Mouse (Mus musculus): Measurements from ENCODE around the gene Olfr65. TPM values are rescaled to one million over a fixed set of nuclear protein-coding genes. Genes with fewer than 3 reads are reported as not detected.

Gene Olfr65
- polyA plus RNA-seq, 1 experiment from 2014 or later = not detected

GRCm38 (mm10) chr7:103915338-103915737, 12.1 kb downstream of the Olfr65 start:
- no peak for ATAC-seq
- H3K4me1 ChIP-seq (replicated peaks; ENCODE audit: control insufficient read depth, insufficient read depth, low read length) = no peaks in the 10 kb centered on the region
- no peak overlapping the region for H3K4me2 ChIP-seq (replicated peaks; ENCODE audit: low read depth)
- H3K4me3 ChIP-seq (ENCODE audit: low read depth, low read length) = no peak overlapping the region
- no peak for TF ChIP-seq CTCF (IDR thresholded peaks at IDR 0.05; ENCODE audit: low read depth)
- H3K9me3 ChIP-seq (ENCODE audit: control insufficient read depth) = no peaks in the 10 kb centered on the region
- H3K27me3 ChIP-seq (replicated peaks; ENCODE audit: control insufficient read depth, insufficient read depth, low read length) = no peaks in the 10 kb centered on the region
- H3K36me3 ChIP-seq (ENCODE audit: control insufficient read depth, insufficient read depth) = no peaks in the 10 kb centered on the region
- no peak overlapping the region for H3K27ac ChIP-seq (ENCODE audit: low read depth, low read length)
- H3K9ac ChIP-seq (ENCODE audit: low read depth, low read length) = no peak overlapping the region

GRCm38 (mm10) chr7:103928525-103928924, 25.2 kb downstream of the Olfr65 start, which contains the start of gene Olfr631:
TSS of gene Olfr631 (plus strand) at chr7:103928825.
- Histone ChIP-seq H3K9me3 (ENCODE audit: control insufficient read depth) (no peaks in the 10 kb centered on the region), H3K9ac (ENCODE audit: low read depth, low read length) (no peak within 1 kb of the TSS), H3K4me2 (replicated peaks; ENCODE audit: low read depth) (no peak within 1 kb of the TSS), H3K4me1 (replicated peaks; ENCODE audit: control insufficient read depth, insufficient read depth, low read length) (no peaks in the 10 kb centered on the region), H3K27ac (ENCODE audit: low read depth, low read length) (no peak within 1 kb of the TSS), H3K36me3 (ENCODE audit: control insufficient read depth, insufficient read depth) (no peaks in the 10 kb centered on the region), H3K27me3 (replicated peaks; ENCODE audit: control insufficient read depth, insufficient read depth, low read length) (no peaks in the 10 kb centered on the region), H3K4me3 (ENCODE audit: low read depth, low read length) (no peak within 1 kb of the TSS)
- no peak for TF ChIP-seq CTCF (IDR thresholded peaks at IDR 0.05; ENCODE audit: low read depth)
- ATAC-seq = no peak

- no peaks in the 10 kb centered on the region for H3K36me3 ChIP-seq (ENCODE audit: control insufficient read depth, insufficient read depth)
- no peak within 1 kb of the TSS for H3K4me2 ChIP-seq (replicated peaks; ENCODE audit: low read depth)
- H3K9me3 ChIP-seq (ENCODE audit: control insufficient read depth) = no peaks in the 10 kb centered on the region
- ATAC-seq = no peak
- no peaks in the 10 kb centered on the region for H3K4me1 ChIP-seq (replicated peaks; ENCODE audit: control insufficient read depth, insufficient read depth, low read length)
- 69% methylated on average over 2 of the region's 2 CpGs for WGBS
- no peak for TF ChIP-seq CTCF (IDR thresholded peaks at IDR 0.05; ENCODE audit: low read depth)
- H3K27ac ChIP-seq (ENCODE audit: low read depth, low read length) = no peak within 1 kb of the TSS
- H3K4me3 ChIP-seq (ENCODE audit: low read depth, low read length) = no peak within 1 kb of the TSS
- no peaks in the 10 kb centered on the region for H3K27me3 ChIP-seq (replicated peaks; ENCODE audit: control insufficient read depth, insufficient read depth, low read length)
- H3K9ac ChIP-seq (ENCODE audit: low read depth, low read length) = no peak within 1 kb of the TSS
Observed at GRCm38 (mm10) chr7:103934264-103934663, 31.0 kb downstream of the Olfr65 start, which contains the start of gene Olfr632. TSS of gene Olfr632 (plus strand) at chr7:103934347.

GRCm38 (mm10) chr7:103942730-103943129, 39.4 kb downstream of the Olfr65 start:
- no peak overlapping the region for H3K4me2 ChIP-seq (replicated peaks; ENCODE audit: low read depth)
- ATAC-seq = no peak
- H3K27me3 ChIP-seq (replicated peaks; ENCODE audit: control insufficient read depth, insufficient read depth, low read length) = no peaks in the 10 kb centered on the region
- no peak overlapping the region for H3K27ac ChIP-seq (ENCODE audit: low read depth, low read length)
- no peaks in the 10 kb centered on the region for H3K4me1 ChIP-seq (replicated peaks; ENCODE audit: control insufficient read depth, insufficient read depth, low read length)
- 25% methylated on average over 2 of the region's 2 CpGs for WGBS
- TF ChIP-seq CTCF (IDR thresholded peaks at IDR 0.05; ENCODE audit: low read depth) = peak; percentile 92
- H3K36me3 ChIP-seq (ENCODE audit: control insufficient read depth, insufficient read depth) = no peaks in the 10 kb centered on the region
- H3K9me3 ChIP-seq (ENCODE audit: control insufficient read depth) = no peaks in the 10 kb centered on the region
- no peak overlapping the region for H3K9ac ChIP-seq (ENCODE audit: low read depth, low read length)
- no peak overlapping the region for H3K4me3 ChIP-seq (ENCODE audit: low read depth, low read length)

- no peaks in the 10 kb centered on the region for H3K4me1 ChIP-seq (replicated peaks; ENCODE audit: control insufficient read depth, insufficient read depth, low read length)
- H3K36me3 ChIP-seq (ENCODE audit: control insufficient read depth, insufficient read depth) = no peaks in the 10 kb centered on the region
- no peak within 1 kb of the TSS for H3K4me3 ChIP-seq (ENCODE audit: low read depth, low read length)
- no peaks in the 10 kb centered on the region for H3K9me3 ChIP-seq (ENCODE audit: control insufficient read depth)
- no peak within 1 kb of the TSS for H3K9ac ChIP-seq (ENCODE audit: low read depth, low read length)
- no peak within 1 kb of the TSS for H3K4me2 ChIP-seq (replicated peaks; ENCODE audit: low read depth)
- H3K27me3 ChIP-seq (replicated peaks; ENCODE audit: control insufficient read depth, insufficient read depth, low read length) = no peaks in the 10 kb centered on the region
- no peak for TF ChIP-seq CTCF (IDR thresholded peaks at IDR 0.05; ENCODE audit: low read depth)
- ATAC-seq = no peak
- H3K27ac ChIP-seq (ENCODE audit: low read depth, low read length) = no peak within 1 kb of the TSS
Observed at GRCm38 (mm10) chr7:103944137-103944536, 40.9 kb downstream of the Olfr65 start, which contains the start of gene Olfr633. TSS of gene Olfr633 (plus strand) at chr7:103944437.

Other genes with a start within 250 kb of the Olfr65 start
- not detected in 2 replicates for gene Olfr623, start 239.8 kb upstream of the Olfr65 start, polyA plus RNA-seq (2015; fragmentation: Nextera tagmentation; extraction: Ambion mirVana)
- gene Olfr624, start 232.3 kb upstream of the Olfr65 start, polyA plus RNA-seq (2015; fragmentation: Nextera tagmentation; extraction: Ambion mirVana) = 0.09 TPM in 2 replicates
- gene Olfr625-ps1, start 220.8 kb upstream of the Olfr65 start, polyA plus RNA-seq (2015; fragmentation: Nextera tagmentation; extraction: Ambion mirVana) = not detected in 2 replicates
- gene Olfr243, start 188.8 kb upstream of the Olfr65 start, polyA plus RNA-seq (2015; fragmentation: Nextera tagmentation; extraction: Ambion mirVana) = not detected in 2 replicates
- not detected in 2 replicates for gene Olfr628, start 173.1 kb upstream of the Olfr65 start, polyA plus RNA-seq (2015; fragmentation: Nextera tagmentation; extraction: Ambion mirVana)
- not detected in 2 replicates for gene Olfr629, start 158.5 kb upstream of the Olfr65 start, polyA plus RNA-seq (2015; fragmentation: Nextera tagmentation; extraction: Ambion mirVana)
- gene Olfr630, start 146.2 kb upstream of the Olfr65 start, polyA plus RNA-seq (2015; fragmentation: Nextera tagmentation; extraction: Ambion mirVana) = not detected in 2 replicates
- not detected in 2 replicates for gene Olfr69, start 131.9 kb upstream of the Olfr65 start, polyA plus RNA-seq (2015; fragmentation: Nextera tagmentation; extraction: Ambion mirVana)
- not detected in 2 replicates for gene Olfr68, start 123.8 kb upstream of the Olfr65 start, polyA plus RNA-seq (2015; fragmentation: Nextera tagmentation; extraction: Ambion mirVana)
- gene Olfr67, start 111.7 kb upstream of the Olfr65 start, polyA plus RNA-seq (2015; fragmentation: Nextera tagmentation; extraction: Ambion mirVana) = not detected in 2 replicates
- 164 and 228 TPM in 2 replicates for gene Hbb-bt, start 89.5 kb upstream of the Olfr65 start, polyA plus RNA-seq (2015; fragmentation: Nextera tagmentation; extraction: Ambion mirVana)
- gene Hbb-bs, start 75.4 kb upstream of the Olfr65 start, polyA plus RNA-seq (2015; fragmentation: Nextera tagmentation; extraction: Ambion mirVana) = 726 and 1,073 TPM in 2 replicates
- gene Hbb-bh2, start 63.0 kb upstream of the Olfr65 start, polyA plus RNA-seq (2015; fragmentation: Nextera tagmentation; extraction: Ambion mirVana) = not detected in 2 replicates
- gene Hbb-bh1, start 60.3 kb upstream of the Olfr65 start, polyA plus RNA-seq (2015; fragmentation: Nextera tagmentation; extraction: Ambion mirVana) = not detected in 2 replicates
- gene Hbb-y, start 50.3 kb upstream of the Olfr65 start, polyA plus RNA-seq (2015; fragmentation: Nextera tagmentation; extraction: Ambion mirVana) = 0.52 TPM in 1 of 2 replicates, not detected in the other
- not detected in 2 replicates for gene Olfr66, start 17.2 kb upstream of the Olfr65 start, polyA plus RNA-seq (2015; fragmentation: Nextera tagmentation; extraction: Ambion mirVana)
- gene Olfr64, start 9.0 kb upstream of the Olfr65 start, polyA plus RNA-seq (2015; fragmentation: Nextera tagmentation; extraction: Ambion mirVana) = not detected in 2 replicates
- not detected in 2 replicates for gene Olfr631, start 25.3 kb downstream of the Olfr65 start, polyA plus RNA-seq (2015; fragmentation: Nextera tagmentation; extraction: Ambion mirVana)
- gene Olfr632, start 30.9 kb downstream of the Olfr65 start, polyA plus RNA-seq (2015; fragmentation: Nextera tagmentation; extraction: Ambion mirVana) = not detected in 2 replicates
- gene Olfr633, start 41.0 kb downstream of the Olfr65 start, polyA plus RNA-seq (2015; fragmentation: Nextera tagmentation; extraction: Ambion mirVana) = not detected in 2 replicates
- not detected in 2 replicates for gene Olfr635, start 67.7 kb downstream of the Olfr65 start, polyA plus RNA-seq (2015; fragmentation: Nextera tagmentation; extraction: Ambion mirVana)
- gene Olfr638, start 95.3 kb downstream of the Olfr65 start, polyA plus RNA-seq (2015; fragmentation: Nextera tagmentation; extraction: Ambion mirVana) = not detected in 2 replicates
- not detected in 2 replicates for gene Olfr639, start 113.8 kb downstream of the Olfr65 start, polyA plus RNA-seq (2015; fragmentation: Nextera tagmentation; extraction: Ambion mirVana)
- not detected in 2 replicates for gene Olfr640, start 122.1 kb downstream of the Olfr65 start, polyA plus RNA-seq (2015; fragmentation: Nextera tagmentation; extraction: Ambion mirVana)
- not detected in 2 replicates for gene Olfr641, start 132.0 kb downstream of the Olfr65 start, polyA plus RNA-seq (2015; fragmentation: Nextera tagmentation; extraction: Ambion mirVana)
- not detected in 2 replicates for gene Olfr642, start 149.2 kb downstream of the Olfr65 start, polyA plus RNA-seq (2015; fragmentation: Nextera tagmentation; extraction: Ambion mirVana)
- gene 4930516K23Rik, start 158.0 kb downstream of the Olfr65 start, polyA plus RNA-seq (2015; fragmentation: Nextera tagmentation; extraction: Ambion mirVana) = not detected in 2 replicates
- gene Olfr644, start 168.4 kb downstream of the Olfr65 start, polyA plus RNA-seq (2015; fragmentation: Nextera tagmentation; extraction: Ambion mirVana) = not detected in 2 replicates
- not detected in 2 replicates for gene Olfr645, start 182.0 kb downstream of the Olfr65 start, polyA plus RNA-seq (2015; fragmentation: Nextera tagmentation; extraction: Ambion mirVana)
- gene Olfr646, start 201.4 kb downstream of the Olfr65 start, polyA plus RNA-seq (2015; fragmentation: Nextera tagmentation; extraction: Ambion mirVana) = not detected in 2 replicates
- not detected in 2 replicates for gene Ubqln5, start 226.3 kb downstream of the Olfr65 start, polyA plus RNA-seq (2015; fragmentation: Nextera tagmentation; extraction: Ambion mirVana)
- not detected in 2 replicates for gene Olfr643, start 233.9 kb downstream of the Olfr65 start, polyA plus RNA-seq (2015; fragmentation: Nextera tagmentation; extraction: Ambion mirVana)
- not detected in 2 replicates for gene Ubqln3, start 239.8 kb downstream of the Olfr65 start, polyA plus RNA-seq (2015; fragmentation: Nextera tagmentation; extraction: Ambion mirVana)
- gene Ubqlnl, start 247.1 kb downstream of the Olfr65 start, polyA plus RNA-seq (2015; fragmentation: Nextera tagmentation; extraction: Ambion mirVana) = not detected in 2 replicates